Mouse (Mus musculus) heart, embryonic 13.5 days (tissue): ENCODE data around the gene Parp14. TPM values are rescaled to one million over a fixed set of nuclear protein-coding genes. Genes with fewer than 3 reads are reported as not detected.

Source experiments
- ATAC-seq: fragments of 200-750 bp; cut with Nextera tagmentation; 2 replicates; pipeline ENCODE4 v1.8.0; 2017; ENCODE audit warnings: moderate TSS enrichment; ENCODE audit not compliant: insufficient number of reproducible peaks, low FRiP score, low TSS enrichment; ENCODE audit errors: extremely low read depth
- H3K27ac ChIP-seq: fragments of 300-500 bp; sonication (generic); replicated peaks from 2 replicates; pipeline ENCODE4 v1.5.1; 2015; ENCODE audit warnings: moderate library complexity, mild to moderate bottlenecking, inconsistent platforms
- H3K27me3 ChIP-seq: fragments of 300-500 bp; sonication (generic); replicated peaks from 2 replicates; pipeline ENCODE4 v1.6.1; 2015; ENCODE audit warnings: mild to moderate bottlenecking, inconsistent platforms
- H3K36me3 ChIP-seq: fragments of 300-500 bp; sonication (generic); 2 replicates; pipeline ENCODE4 v1.6.1; 2015; ENCODE audit warnings: mild to moderate bottlenecking, inconsistent platforms
- H3K4me1 ChIP-seq: fragments of 300-500 bp; sonication (generic); 2 replicates; pipeline ENCODE4 v1.6.1; 2015; ENCODE audit warnings: inconsistent platforms
- H3K4me2 ChIP-seq: fragments of 300-500 bp; sonication (generic); 2 replicates; pipeline ENCODE4 v1.6.1; 2015; ENCODE audit warnings: inconsistent platforms, mild to moderate bottlenecking, moderate library complexity
- H3K4me3 ChIP-seq: fragments of 300-500 bp; sonication (generic); 2 replicates; pipeline ENCODE4 v1.5.1; 2015; ENCODE audit warnings: moderate library complexity, mild to moderate bottlenecking, inconsistent platforms
- H3K9ac ChIP-seq: fragments of 300-500 bp; sonication (generic); 2 replicates; pipeline ENCODE4 v1.6.1; 2015; ENCODE audit warnings: inconsistent platforms, mild to moderate bottlenecking, moderate library complexity
- H3K9me3 ChIP-seq: fragments of 300-500 bp; sonication (generic); 2 replicates; pipeline ENCODE4 v1.6.1; 2016; ENCODE audit warnings: inconsistent platforms
- WGBS: fragments of 180-500 bp; shearing (Covaris S2); methylation state at CpG from one replicate; pipeline ENCODE4 v1.1.7; 2015; ENCODE audit warnings: mixed read lengths; 5-methylcytosine and 5-hydroxymethylcytosine counted together
- polyA plus RNA-seq: library from polyadenylated mRNA; unstranded; fragments of >200 nt; fragmentation: Nextera tagmentation; extraction: Ambion mirVana; gene quantifications from 2 replicates; pipeline ENCODE4 v1.2.1, GENCODE M21; 2015

The Parp14 gene
- polyA plus RNA-seq, 1 experiment from 2014 or later = 0.75 TPM

- no peak overlapping the region for H3K4me3 ChIP-seq
These were observed 88.2 kb downstream of the Parp14 start for GRCm38 (mm10) chr16:35783207-35783573.

More at GRCm38 (mm10) chr16:35783207-35783573, 88.2 kb downstream of the Parp14 start:
- Histone ChIP-seq H3K4me2 (no peak overlapping the region), H3K9ac (no peak overlapping the region), H3K27ac (no peak overlapping the region), H3K36me3 (peaks cover 2% of the 10 kb centered on the region; the same call in 1 of the 2 replicates), H3K27me3 (no peaks in the 10 kb centered on the region), H3K9me3 (no peaks in the 10 kb centered on the region), H3K4me1 (peaks cover 37% of the 10 kb centered on the region)
- no peak for ATAC-seq
- 82% methylated on average over 3 of the region's 3 CpGs for WGBS

Other genes starting within 250 kb of the Parp14 start
- gene Dirc2, start 102.2 kb downstream of the Parp14 start, polyA plus RNA-seq = 10.6 and 11.1 TPM in 2 replicates
- 8.7 and 9.5 TPM in 2 replicates for gene Hspbap1, start 101.2 kb downstream of the Parp14 start, polyA plus RNA-seq
- gene Parp9, start 66.9 kb upstream of the Parp14 start, polyA plus RNA-seq = 6.7 and 6.9 TPM in 2 replicates
- gene Dtx3l, start 67.6 kb upstream of the Parp14 start, polyA plus RNA-seq = 4.5 and 4.6 TPM in 2 replicates
- 39.8 and 41.4 TPM in 2 replicates for gene Kpna1, start 107.2 kb upstream of the Parp14 start, polyA plus RNA-seq
- gene Wdr5b, start 169.6 kb upstream of the Parp14 start, polyA plus RNA-seq = 6.2 and 6.7 TPM in 2 replicates
- 791 and 887 TPM in 2 replicates for gene Fam162a, start 200.1 kb upstream of the Parp14 start, polyA plus RNA-seq
- gene Ccdc58, start 200.1 kb upstream of the Parp14 start, polyA plus RNA-seq = 80.5 and 89.1 TPM in 2 replicates